Mouse (Mus musculus): ENCODE results near the gene Exosc5. TPM values are rescaled to one million over a fixed set of nuclear protein-coding genes. Genes with fewer than 3 reads are reported as not detected.
A peak's percentile ranks its signal among the peaks of the same experiment; 100 is the strongest.

The Exosc5 gene
- polyA plus RNA-seq, 1 experiment from 2014 or later, result 139 TPM

DNA sequence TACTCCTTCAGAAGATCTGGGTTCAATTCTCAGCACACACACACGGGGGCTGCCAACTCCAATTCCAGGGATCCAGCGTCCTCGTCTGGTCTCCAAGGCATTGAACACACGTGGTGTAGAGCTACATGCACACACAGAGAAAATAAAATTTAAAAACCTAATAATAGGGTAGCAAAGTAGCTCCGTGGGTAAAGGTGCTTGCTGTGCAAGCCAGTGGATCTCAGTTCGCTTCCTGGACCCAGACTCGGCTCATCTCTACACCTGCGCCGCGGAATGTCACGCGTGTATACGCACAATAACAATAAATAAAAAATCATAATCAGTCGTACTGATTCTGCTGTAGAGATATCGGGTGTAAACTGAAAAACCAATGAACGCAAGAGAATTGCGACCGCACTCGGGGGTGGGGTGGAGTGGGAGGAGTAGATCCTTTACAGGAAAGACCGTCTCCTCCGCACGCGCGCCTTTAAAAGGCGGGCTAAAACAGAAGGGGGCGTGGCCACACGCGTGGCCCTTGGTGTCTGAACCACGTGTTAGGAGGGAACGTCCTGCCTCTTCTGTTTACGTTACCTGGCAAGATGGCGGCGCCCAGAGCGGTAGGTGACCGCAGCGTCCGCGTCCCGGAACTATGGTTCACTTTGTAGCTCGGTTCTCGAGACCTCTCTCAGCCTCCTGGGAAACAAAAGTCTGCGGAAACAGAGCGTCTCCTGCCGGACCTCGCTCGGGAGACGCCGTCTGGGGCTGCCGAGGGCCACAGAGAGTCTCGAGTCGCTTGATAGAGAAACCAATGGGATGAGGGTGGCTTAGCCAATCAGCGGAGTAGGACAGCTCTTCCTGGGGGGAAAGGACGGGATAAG, 39.9 kb upstream of the Exosc5 start, which contains the start of gene Dmac2:
Dmac2 (plus strand) TSS at position 550 of the 857 bp plus-strand sequence.
- peaks cover 9% of the 10 kb centered on the region for H3K4me1 ChIP-seq (replicated peaks; ENCODE audit: control insufficient read depth, insufficient read depth, low read length)
- 2% methylated on average over 53 of the region's 53 CpGs for WGBS
- peak within 1 kb of the TSS; percentile 64 for H3K4me3 ChIP-seq (ENCODE audit: low read depth, low read length)
- DNase-seq (ENCODE audit: low spot score), result peak; percentile 88
- H3K9ac ChIP-seq (ENCODE audit: low read depth, low read length), result peak within 1 kb of the TSS; percentile 72
- H3K27me3 ChIP-seq (replicated peaks; ENCODE audit: control insufficient read depth, insufficient read depth, low read length), result no peaks in the 10 kb centered on the region
- ATAC-seq (replicated peaks; ENCODE audit: low FRiP score), result peak; percentile 92
- H3K4me2 ChIP-seq, result peak within 1 kb of the TSS; percentile 81
- H3K27ac ChIP-seq (ENCODE audit: low read depth, low read length), result no peak within 1 kb of the TSS
- H3K36me3 ChIP-seq (ENCODE audit: control insufficient read depth, insufficient read depth, low read length), result 0 out of 2 replicates have a peak, but pooled peaks cover 3% of the 10 kb centered on the region
- no peaks in the 10 kb centered on the region for H3K9me3 ChIP-seq (ENCODE audit: control insufficient read depth, low read length)

DNA sequence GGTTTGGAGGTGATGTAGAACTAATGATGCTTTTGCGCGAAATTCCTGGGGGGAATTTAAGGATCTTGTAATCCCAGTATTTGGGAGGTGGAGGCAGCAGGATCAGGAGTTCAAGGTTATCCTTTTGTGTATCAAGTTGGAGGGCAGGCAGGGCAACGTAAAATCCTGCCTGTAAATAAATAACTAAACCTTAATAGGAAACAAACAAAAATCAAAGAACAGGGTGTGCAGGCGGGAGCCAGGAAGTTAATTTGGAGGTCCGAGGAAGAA, 39.3 kb upstream of the Exosc5 start:
- no peaks in the 10 kb centered on the region for H3K27me3 ChIP-seq (replicated peaks; ENCODE audit: control insufficient read depth, insufficient read depth, low read length)
- no peaks in the 10 kb centered on the region for H3K9me3 ChIP-seq (ENCODE audit: control insufficient read depth, low read length)
- no peak overlapping the region for H3K27ac ChIP-seq (ENCODE audit: low read depth, low read length)
- peak overlapping the region; percentile 72 for H3K9ac ChIP-seq (ENCODE audit: low read depth, low read length)
- H3K4me3 ChIP-seq (ENCODE audit: low read depth, low read length), result peak overlapping the region; percentile 64
- H3K36me3 ChIP-seq (ENCODE audit: control insufficient read depth, insufficient read depth, low read length), result 0 out of 2 replicates have a peak, but pooled peaks cover 3% of the 10 kb centered on the region
- 25% methylated on average over 5 of the region's 5 CpGs for WGBS
- ATAC-seq (replicated peaks; ENCODE audit: low FRiP score) (no peak), DNase-seq (ENCODE audit: low spot score) (no peak)
- H3K4me2 ChIP-seq, result peak overlapping the region; percentile 81
- peaks cover 9% of the 10 kb centered on the region for H3K4me1 ChIP-seq (replicated peaks; ENCODE audit: control insufficient read depth, insufficient read depth, low read length)

DNA sequence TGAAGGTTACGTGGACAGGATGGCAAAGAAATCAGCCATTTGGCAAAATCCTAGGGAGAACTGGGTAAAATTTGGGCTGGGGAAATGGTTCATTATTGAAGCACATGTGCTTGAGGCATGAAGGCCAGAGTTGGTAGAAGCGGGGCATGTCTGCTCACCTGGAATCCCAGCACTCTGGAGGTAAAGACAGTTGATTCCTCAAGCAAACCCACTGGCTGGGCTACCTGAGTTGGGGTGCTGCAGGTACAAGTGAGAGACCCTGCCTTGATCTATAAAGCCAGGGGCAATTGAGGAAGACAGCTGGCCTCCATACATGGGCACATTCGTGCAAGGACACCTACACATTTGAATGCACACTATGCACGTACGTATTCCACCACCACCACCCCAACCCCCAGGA, 38.9 kb upstream of the Exosc5 start:
- Histone ChIP-seq H3K4me1 (replicated peaks; ENCODE audit: control insufficient read depth, insufficient read depth, low read length) (peaks cover 9% of the 10 kb centered on the region), H3K4me2 (peak overlapping the region; percentile 81), H3K9ac (ENCODE audit: low read depth, low read length) (no peak overlapping the region), H3K4me3 (ENCODE audit: low read depth, low read length) (peak overlapping the region; percentile 64), H3K27me3 (replicated peaks; ENCODE audit: control insufficient read depth, insufficient read depth, low read length) (no peaks in the 10 kb centered on the region), H3K36me3 (ENCODE audit: control insufficient read depth, insufficient read depth, low read length) (0 out of 2 replicates have a peak, but pooled peaks cover 3% of the 10 kb centered on the region), H3K9me3 (ENCODE audit: control insufficient read depth, low read length) (no peaks in the 10 kb centered on the region), H3K27ac (ENCODE audit: low read depth, low read length) (no peak overlapping the region)
- DNase-seq (ENCODE audit: low spot score) (no peak), ATAC-seq (replicated peaks; ENCODE audit: low FRiP score) (no peak)
- WGBS, result 89% methylated on average over 5 of the region's 5 CpGs

GRCm38 (mm10) chr7:25620751-25621150, 38.2 kb upstream of the Exosc5 start:
- DNase-seq (ENCODE audit: low spot score) (no peak), ATAC-seq (replicated peaks; ENCODE audit: low FRiP score) (no peak)
- H3K36me3 ChIP-seq (ENCODE audit: control insufficient read depth, insufficient read depth, low read length), result 0 out of 2 replicates have a peak, but pooled peaks cover 3% of the 10 kb centered on the region
- H3K4me2 ChIP-seq, result no peak overlapping the region
- H3K9me3 ChIP-seq (ENCODE audit: control insufficient read depth, low read length), result no peaks in the 10 kb centered on the region
- H3K4me3 ChIP-seq (ENCODE audit: low read depth, low read length), result no peak overlapping the region
- H3K27me3 ChIP-seq (replicated peaks; ENCODE audit: control insufficient read depth, insufficient read depth, low read length), result no peaks in the 10 kb centered on the region
- no peak overlapping the region for H3K9ac ChIP-seq (ENCODE audit: low read depth, low read length)
- 91% methylated on average over 11 of the region's 11 CpGs for WGBS
- H3K27ac ChIP-seq (ENCODE audit: low read depth, low read length), result no peak overlapping the region
- H3K4me1 ChIP-seq (replicated peaks; ENCODE audit: control insufficient read depth, insufficient read depth, low read length), result peaks cover 4% of the 10 kb centered on the region

GRCm38 (mm10) chr7:25623857-25624370, 35.0 kb upstream of the Exosc5 start:
- Histone ChIP-seq H3K27me3 (replicated peaks; ENCODE audit: control insufficient read depth, insufficient read depth, low read length) (no peaks in the 10 kb centered on the region), H3K9me3 (ENCODE audit: control insufficient read depth, low read length) (no peaks in the 10 kb centered on the region), H3K36me3 (ENCODE audit: control insufficient read depth, insufficient read depth, low read length) (0 out of 2 replicates have a peak, but pooled peaks cover 3% of the 10 kb centered on the region), H3K4me2 (no peak overlapping the region), H3K4me3 (ENCODE audit: low read depth, low read length) (no peak overlapping the region), H3K4me1 (replicated peaks; ENCODE audit: control insufficient read depth, insufficient read depth, low read length) (peaks cover 24% of the 10 kb centered on the region), H3K27ac (ENCODE audit: low read depth, low read length) (no peak overlapping the region; the same call in 1 of the 2 replicates), H3K9ac (ENCODE audit: low read depth, low read length) (no peak overlapping the region)
- WGBS, result 86% methylated on average over 11 of the region's 11 CpGs
- DNase-seq (ENCODE audit: low spot score) (no peak), ATAC-seq (replicated peaks; ENCODE audit: low FRiP score) (no peak)

GRCm38 (mm10) chr7:25624851-25625250, 34.1 kb upstream of the Exosc5 start:
- ATAC-seq (replicated peaks; ENCODE audit: low FRiP score), result no peak
- Histone ChIP-seq H3K4me2 (no peak overlapping the region), H3K4me1 (replicated peaks; ENCODE audit: control insufficient read depth, insufficient read depth, low read length) (peaks cover 24% of the 10 kb centered on the region), H3K27me3 (replicated peaks; ENCODE audit: control insufficient read depth, insufficient read depth, low read length) (no peaks in the 10 kb centered on the region), H3K9me3 (ENCODE audit: control insufficient read depth, low read length) (no peaks in the 10 kb centered on the region), H3K36me3 (ENCODE audit: control insufficient read depth, insufficient read depth, low read length) (0 out of 2 replicates have a peak, but pooled peaks cover 3% of the 10 kb centered on the region), H3K9ac (ENCODE audit: low read depth, low read length) (no peak overlapping the region), H3K4me3 (ENCODE audit: low read depth, low read length) (no peak overlapping the region), H3K27ac (ENCODE audit: low read depth, low read length) (no peak overlapping the region)
- WGBS, result 62% methylated on average over 5 of the region's 5 CpGs
- no peak for DNase-seq (ENCODE audit: low spot score)

- no peak overlapping the region for H3K27ac ChIP-seq (ENCODE audit: low read depth, low read length)
- no peak for DNase-seq (ENCODE audit: low spot score)
- 68% methylated on average over 10 of the region's 10 CpGs for WGBS
- no peak overlapping the region for H3K4me3 ChIP-seq (ENCODE audit: low read depth, low read length)
- no peak overlapping the region for H3K4me2 ChIP-seq
- H3K36me3 ChIP-seq (ENCODE audit: control insufficient read depth, insufficient read depth, low read length), result 0 out of 2 replicates have a peak, but pooled peaks cover 3% of the 10 kb centered on the region
- H3K9me3 ChIP-seq (ENCODE audit: control insufficient read depth, low read length), result no peaks in the 10 kb centered on the region
- no peak overlapping the region for H3K9ac ChIP-seq (ENCODE audit: low read depth, low read length)
- peaks cover 20% of the 10 kb centered on the region for H3K4me1 ChIP-seq (replicated peaks; ENCODE audit: control insufficient read depth, insufficient read depth, low read length)
- no peaks in the 10 kb centered on the region for H3K27me3 ChIP-seq (replicated peaks; ENCODE audit: control insufficient read depth, insufficient read depth, low read length)
- 0 out of 2 replicates have a peak, but pooled peaks have one; percentile 2 for ATAC-seq (replicated peaks; ENCODE audit: low FRiP score)
Measured at GRCm38 (mm10) chr7:25625594-25626250, 33.2 kb upstream of the Exosc5 start.

DNA sequence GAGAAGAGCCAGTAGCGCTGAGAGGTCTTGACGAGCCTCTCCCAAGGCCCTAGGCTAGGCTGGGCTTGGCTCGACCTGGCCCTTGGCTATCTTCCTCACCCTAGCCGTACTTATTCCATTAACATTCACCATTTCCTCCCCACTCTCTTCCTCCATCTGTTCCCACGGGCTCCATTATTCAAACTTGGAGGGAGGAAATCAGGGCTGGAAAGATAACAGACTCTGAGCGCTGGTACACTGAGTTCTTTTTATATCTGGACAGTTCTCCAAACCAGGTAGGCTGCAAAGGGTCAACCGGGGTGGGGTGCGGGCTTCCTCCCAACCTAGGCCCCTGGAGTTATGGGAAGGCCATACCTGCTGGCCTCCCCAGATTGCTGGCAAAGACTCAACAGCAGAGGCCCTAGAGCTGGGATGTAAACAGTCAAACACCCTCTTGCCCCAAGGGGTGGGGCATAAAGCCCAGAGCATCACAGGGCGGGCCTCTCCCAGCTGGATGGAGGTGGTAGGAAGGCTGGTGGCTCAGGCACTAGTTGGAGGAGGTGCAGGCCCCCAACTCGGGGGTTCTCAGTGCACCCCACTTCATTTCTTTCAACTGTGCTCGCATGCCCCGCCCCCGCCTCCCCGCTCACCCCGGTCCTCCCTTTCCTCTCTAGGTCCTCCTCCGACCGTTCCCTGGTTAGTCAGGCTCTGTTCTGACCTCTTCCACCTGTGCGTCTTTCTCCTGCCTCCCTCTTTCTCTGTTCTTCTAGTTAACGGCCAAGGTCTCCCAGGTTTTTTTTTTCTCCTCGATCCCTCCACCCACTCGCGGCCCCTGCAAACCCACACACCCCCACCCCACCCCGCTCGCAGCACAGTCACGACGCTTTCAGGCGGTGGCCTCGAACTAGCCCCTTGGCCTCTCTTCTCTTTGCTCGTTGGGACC, 32.2 kb upstream of the Exosc5 start, which contains the start of gene B3gnt8:
B3gnt8 (plus strand) TSS at position 146 of the 922 bp plus-strand sequence.
- peak within 1 kb of the TSS; percentile 91 for H3K4me2 ChIP-seq
- ATAC-seq (replicated peaks; ENCODE audit: low FRiP score) (0 out of 2 replicates have a peak, but pooled peaks have one; percentile 35), DNase-seq (ENCODE audit: low spot score) (peak; percentile 49)
- H3K9me3 ChIP-seq (ENCODE audit: control insufficient read depth, low read length), result no peaks in the 10 kb centered on the region
- no peaks in the 10 kb centered on the region for H3K27me3 ChIP-seq (replicated peaks; ENCODE audit: control insufficient read depth, insufficient read depth, low read length)
- H3K36me3 ChIP-seq (ENCODE audit: control insufficient read depth, insufficient read depth, low read length), result 0 out of 2 replicates have a peak, but pooled peaks cover 3% of the 10 kb centered on the region
- peak within 1 kb of the TSS; percentile 61 for H3K9ac ChIP-seq (ENCODE audit: low read depth, low read length)
- 10% methylated on average over 29 of the region's 29 CpGs for WGBS
- H3K4me3 ChIP-seq (ENCODE audit: low read depth, low read length), result peak within 1 kb of the TSS; percentile 54
- peaks cover 20% of the 10 kb centered on the region for H3K4me1 ChIP-seq (replicated peaks; ENCODE audit: control insufficient read depth, insufficient read depth, low read length)
- H3K27ac ChIP-seq (ENCODE audit: low read depth, low read length), result peak within 1 kb of the TSS; percentile 73
